Mouse (Mus musculus) CH12.LX (cell line): ENCODE results near the gene Pde4b. TPM values are rescaled to one million over a fixed set of nuclear protein-coding genes. Genes with fewer than 3 reads are reported as not detected.

Experiments used
- DNase-seq: peaks from one replicate; pipeline ENCODE4 v3.0.0-alpha.2; 2013; ENCODE audit errors: extremely low read depth
- H3K27ac ChIP-seq: 2 replicates; pipeline ENCODE4 v1.5.1; 2012; ENCODE audit warnings: low read depth, mild to moderate bottlenecking, control low read depth, moderate library complexity; ENCODE audit not compliant: insufficient read depth
- H3K27me3 ChIP-seq: replicated peaks from 2 replicates; pipeline ENCODE3; 2012; ENCODE audit warnings: inconsistent platforms
- H3K36me3 ChIP-seq, 2 experiments: replicated peaks in 1 of 2; 2 replicates each; pipeline versions ENCODE3 to v1.6.1; 2012; ENCODE audit warnings: inconsistent platforms in 1 of 2, low read length in 1 of 2, mild to moderate bottlenecking in 1 of 2, mixed read lengths in 1 of 2, moderate library complexity in 1 of 2; ENCODE audit not compliant: control insufficient read depth in 1 of 2, insufficient read depth in 1 of 2
- H3K4me1 ChIP-seq, 2 experiments: 2 replicates each; pipeline ENCODE4 v1.6.1; 2012; ENCODE audit warnings: inconsistent platforms in 1 of 2, moderate library complexity in 1 of 2; ENCODE audit not compliant: insufficient read depth in 2 of 2, control insufficient read depth in 1 of 2
- H3K4me2 ChIP-seq: 2 replicates; pipeline ENCODE4 v1.6.1; 2012; ENCODE audit warnings: low read depth, mild to moderate bottlenecking, control low read depth; ENCODE audit not compliant: poor library complexity, insufficient read depth, severe bottlenecking
- H3K4me3 ChIP-seq, 3 experiments: fragments of 150-350 bp in 1 of 3; sonication (generic) in 1 of 3; replicated peaks in 1 of 3; 2 replicates each; pipeline versions ENCODE3 to v1.5.1; 2011 to 2012; ENCODE audit warnings: low read depth in 2 of 3, low read length in 2 of 3, mild to moderate bottlenecking in 2 of 3, moderate library complexity in 2 of 3, control low read depth in 1 of 3, improper control_type of control experiment in 1 of 3, inconsistent platforms in 1 of 3, mixed read lengths in 1 of 3; ENCODE audit not compliant: poor library complexity in 1 of 3
- H3K79me2 ChIP-seq: replicated peaks from 2 replicates; pipeline ENCODE4 v1.6.1; 2012; ENCODE audit warnings: mild to moderate bottlenecking, moderate library complexity; ENCODE audit not compliant: control insufficient read depth, poor library complexity, insufficient read depth, severe bottlenecking; ENCODE audit errors: extremely low read depth
- H3K9ac ChIP-seq: 2 replicates; pipeline ENCODE4 v1.6.1; 2012; ENCODE audit warnings: low read depth, mild to moderate bottlenecking, control low read depth, moderate library complexity; ENCODE audit not compliant: insufficient read depth
- H3K9me3 ChIP-seq: replicated peaks from 2 replicates; pipeline ENCODE3; 2012; ENCODE audit warnings: low read length, inconsistent platforms, mixed read lengths
- E2F4 ChIP-seq: IDR thresholded peaks from 2 replicates; pipeline ENCODE4 v1.6.1; 2011; ENCODE audit warnings: low read depth, low read length, improper control_type of control experiment; ENCODE audit not compliant: insufficient replicate concordance
- EP300 ChIP-seq: IDR thresholded peaks from 2 replicates; pipeline ENCODE4 v1.6.1; 2011; ENCODE audit warnings: low read length, improper control_type of control experiment
- ETS1 ChIP-seq: conservative IDR thresholded peaks from 2 replicates; pipeline ENCODE4 v1.6.1; 2012; ENCODE audit warnings: low read depth, mild to moderate bottlenecking, inconsistent platforms, low read length, improper control_type of control experiment, moderate library complexity
- IRF4 ChIP-seq: IDR thresholded peaks from 2 replicates; pipeline ENCODE4 v1.6.1; 2014; ENCODE audit warnings: low read depth, mild to moderate bottlenecking, inconsistent platforms, low read length, improper control_type of control experiment
- KAT2A ChIP-seq: IDR thresholded peaks from 2 replicates; pipeline ENCODE4 v1.6.1; 2012; ENCODE audit warnings: low read length, improper control_type of control experiment, inconsistent platforms; ENCODE audit not compliant: insufficient replicate concordance
- MEF2A ChIP-seq: IDR thresholded peaks from 2 replicates; pipeline ENCODE4 v1.6.1; 2014; ENCODE audit warnings: low read depth, mild to moderate bottlenecking, inconsistent platforms, low read length, improper control_type of control experiment, borderline replicate concordance
- MXI1 ChIP-seq: IDR thresholded peaks from 2 replicates; pipeline ENCODE4 v1.6.1; 2011; ENCODE audit warnings: mild to moderate bottlenecking, low read depth, low read length, improper control_type of control experiment
- MYC ChIP-seq: IDR thresholded peaks from 2 replicates; pipeline ENCODE4 v1.6.1; 2011; ENCODE audit warnings: low read depth, mild to moderate bottlenecking, improper control_type of control experiment, low read length
- NELFE ChIP-seq: IDR thresholded peaks from 2 replicates; pipeline ENCODE4 v1.6.1; 2011; ENCODE audit warnings: low read depth, low read length, improper control_type of control experiment
- POLR2A ChIP-seq: IDR thresholded peaks from 2 replicates; pipeline ENCODE4 v1.6.1; 2011; ENCODE audit warnings: low read depth, mild to moderate bottlenecking, improper control_type of control experiment, low read length
- RCOR1 ChIP-seq: conservative IDR thresholded peaks from 2 replicates; pipeline ENCODE4 v1.6.1; 2012; ENCODE audit warnings: low read depth, mild to moderate bottlenecking, inconsistent platforms, low read length, improper control_type of control experiment
- SMC3 ChIP-seq: IDR thresholded peaks from 2 replicates; pipeline ENCODE4 v1.6.1; 2011; ENCODE audit warnings: low read depth, low read length, improper control_type of control experiment
- TBP ChIP-seq: conservative IDR thresholded peaks from 2 replicates; pipeline ENCODE4 v1.6.1; 2011; ENCODE audit warnings: low read depth, low read length, improper control_type of control experiment
- UBTF ChIP-seq: IDR thresholded peaks from 2 replicates; pipeline ENCODE4 v1.6.1; 2012; ENCODE audit warnings: low read depth, mild to moderate bottlenecking, inconsistent platforms, low read length, improper control_type of control experiment, moderate library complexity
- ZC3H11A ChIP-seq: IDR thresholded peaks from 2 replicates; pipeline ENCODE4 v1.6.1; 2012; ENCODE audit warnings: low read depth, mild to moderate bottlenecking, inconsistent platforms, low read length, improper control_type of control experiment
- ZKSCAN1 ChIP-seq: IDR thresholded peaks from 2 replicates; pipeline ENCODE4 v1.6.1; 2012; ENCODE audit warnings: low read depth, inconsistent platforms, low read length, improper control_type of control experiment, borderline replicate concordance
- ZMIZ1 ChIP-seq: IDR thresholded peaks from 2 replicates; pipeline ENCODE4 v1.6.1; 2012; ENCODE audit warnings: low read depth, mild to moderate bottlenecking, inconsistent platforms, low read length, improper control_type of control experiment
- dilution Hi-C: fragments of 300-500 bp; cut with MboI; formaldehyde crosslinking; loops from 2 replicates; pipeline ENCODE4 v1.14.3; 2020; ENCODE audit warnings: low sequenced_read_pairs; ENCODE audit not compliant: extremely low pct_unique_long_range_greater_than_20kb, extremely low pct_ligation_motif_present
- in situ Hi-C: fragments of 300-500 bp; cut with MboI; formaldehyde crosslinking; loops from 3 replicates; pipeline ENCODE4 v1.14.3; 2019; ENCODE audit warnings: low sequenced_read_pairs, low pct_ligation_motif_present, low pct_unique_long_range_greater_than_20kb, mixed read lengths
- polyA plus RNA-seq: library from polyadenylated mRNA; unstranded; fragments of >175 nt; gene quantifications from 2 replicates; pipeline ENCODE4 v1.2.1, GENCODE M21; 2012; ENCODE audit warnings: low read depth; ENCODE audit not compliant: insufficient read length
- total RNA-seq, 2 experiments: library from RNA; depleted of rRNA; stranded (reverse); fragments of 300-350 nt in 1 of 2; fragments of >200 nt in 1 of 2; gene quantifications; 2 replicates each; pipeline ENCODE4 v1.2.3; 2012 to 2014

Pde4b gene
- total and polyA plus RNA-seq, 3 experiments, result 9.6 to 24.2 (median 21.8) TPM

DNA sequence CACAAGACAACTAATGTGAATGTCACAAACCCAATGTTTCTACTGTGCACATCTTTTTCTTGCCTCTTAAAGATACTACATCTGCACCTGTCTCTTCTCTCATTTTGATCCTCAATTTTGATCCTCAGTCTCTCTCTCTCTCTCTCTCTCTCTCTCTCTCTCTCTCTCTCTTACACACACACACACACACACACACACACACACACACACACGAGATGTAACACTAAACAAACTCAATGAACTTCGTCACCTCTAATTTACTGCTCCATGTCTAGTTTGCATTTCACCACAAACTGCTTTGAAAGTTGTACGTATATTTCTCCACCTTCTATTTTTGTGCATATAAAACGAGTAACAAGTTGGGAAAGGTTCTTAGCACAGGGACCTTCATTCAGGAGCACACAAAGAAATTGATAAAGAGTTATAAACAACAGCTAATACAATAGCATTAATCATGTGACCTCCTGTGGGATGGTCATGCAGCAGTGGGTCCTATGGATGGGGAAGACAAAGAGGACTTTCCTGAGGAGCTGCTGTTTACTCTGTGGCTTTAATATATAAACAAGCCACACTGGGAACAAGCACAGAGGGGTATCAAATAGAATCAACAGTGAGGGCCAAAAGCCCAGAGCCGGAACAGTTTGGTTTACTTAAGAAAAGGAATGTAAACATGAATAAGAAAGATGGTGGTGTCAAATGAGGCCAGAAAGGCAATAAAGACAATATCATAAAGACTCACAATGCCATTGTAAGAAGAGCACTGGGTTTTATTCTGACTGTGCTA, 372.1 kb downstream of the Pde4b start:
- no peak overlapping the region for H3K4me2 ChIP-seq
- peaks cover 0 to 2% of the 10 kb centered on the region in 2 experiments; a peak in 1 of 4 replicates for H3K4me1 ChIP-seq
- H3K4me3 ChIP-seq, result no peak overlapping the region
- dilution Hi-C loops, result no loop called here
- H3K27me3 ChIP-seq, result peaks cover 2% of the 10 kb centered on the region
- H3K9ac ChIP-seq, result no peak overlapping the region
- no peaks in the 10 kb centered on the region for H3K36me3 ChIP-seq
- no peak overlapping the region for H3K27ac ChIP-seq
- H3K79me2 ChIP-seq, result no peaks in the 10 kb centered on the region
- TF ChIP-seq E2F4 (no peak), SMC3 (no peak)
- TF ChIP-seq, all 38 proteins: peak for 0
- DNase-seq, result no peak
- in situ Hi-C loops, result no loop called here
- H3K9me3 ChIP-seq, result no peaks in the 10 kb centered on the region

DNA sequence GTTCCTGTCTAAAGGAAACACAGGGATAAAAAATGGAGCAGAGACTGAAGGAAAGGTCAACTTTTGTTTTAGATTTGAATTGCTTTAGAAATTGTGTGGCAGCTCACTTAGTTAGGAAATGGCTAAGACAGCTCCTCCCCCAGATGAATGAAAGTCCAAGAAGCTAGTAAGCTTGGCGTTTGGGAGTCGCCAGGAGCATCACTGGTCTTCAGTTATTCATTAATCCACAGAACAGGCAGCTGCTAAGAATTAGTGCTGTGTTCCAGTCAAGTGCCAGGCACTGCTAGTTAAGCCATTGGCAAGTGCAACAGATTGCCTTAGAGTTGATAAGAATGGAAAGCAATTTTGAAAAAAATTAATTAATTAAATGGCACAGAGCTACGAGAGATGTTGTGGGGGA, 390.8 kb downstream of the Pde4b start:
- H3K36me3 ChIP-seq, result no peaks in the 10 kb centered on the region
- H3K27me3 ChIP-seq, result no peaks in the 10 kb centered on the region
- no peak overlapping the region for H3K9ac ChIP-seq
- in situ Hi-C loops (loop anchor here (25.0 kb wide), 1 partner anchor 484 kb away; no protein-coding TSS in a partner anchor), dilution Hi-C loops (loop anchor here (25.0 kb wide), 1 partner anchor 241 kb away; no protein-coding TSS in a partner anchor)
- H3K79me2 ChIP-seq, result no peaks in the 10 kb centered on the region
- H3K27ac ChIP-seq, result no peak overlapping the region
- H3K4me1 ChIP-seq, result peaks cover 3 to 6% of the 10 kb centered on the region in 2 experiments
- no peaks in the 10 kb centered on the region for H3K9me3 ChIP-seq
- no peak overlapping the region for H3K4me3 ChIP-seq
- DNase-seq, result no peak
- no peak for TF ChIP-seq ZMIZ1
- no peak for TF ChIP-seq KAT2A
- no peak for TF ChIP-seq ETS1
- TF ChIP-seq E2F4, result no peak
- no peak for TF ChIP-seq MYC
- no peak for TF ChIP-seq IRF4
- no peak for TF ChIP-seq TBP
- TF ChIP-seq POLR2A, result no peak
- no peak for TF ChIP-seq RCOR1
- TF ChIP-seq ZKSCAN1, result no peak
- no peak for TF ChIP-seq ZC3H11A
- TF ChIP-seq UBTF, result no peak
- TF ChIP-seq NELFE, result no peak
- TF ChIP-seq MEF2A, result no peak
- TF ChIP-seq MXI1, result no peak
- no peak for TF ChIP-seq EP300
- H3K4me2 ChIP-seq, result no peak overlapping the region
